Mouse (Mus musculus) telencephalon, adult 2 months (tissue): Measurements from ENCODE around the gene Kdelr1.
"Not testable (repeated sequence)": the region's sequence is repeated elsewhere in the genome, so short reads cannot be mapped to it uniquely, and the experiment has no call there.

Source experiments
- DNase-seq: peaks from one replicate; pipeline ENCODE4 v3.0.0-alpha.2; 2011; ENCODE audit warnings: low read depth, low spot score

Gene Kdelr1

GRCm38 (mm10) chr7:45869787-45870186 lies 2.8 kb upstream of the Kdelr1 start:
- no peak for DNase-seq

GRCm38 (mm10) chr7:45870282-45871058 lies 2.1 kb upstream of the Kdelr1 start:
- no peak for DNase-seq

DNA sequence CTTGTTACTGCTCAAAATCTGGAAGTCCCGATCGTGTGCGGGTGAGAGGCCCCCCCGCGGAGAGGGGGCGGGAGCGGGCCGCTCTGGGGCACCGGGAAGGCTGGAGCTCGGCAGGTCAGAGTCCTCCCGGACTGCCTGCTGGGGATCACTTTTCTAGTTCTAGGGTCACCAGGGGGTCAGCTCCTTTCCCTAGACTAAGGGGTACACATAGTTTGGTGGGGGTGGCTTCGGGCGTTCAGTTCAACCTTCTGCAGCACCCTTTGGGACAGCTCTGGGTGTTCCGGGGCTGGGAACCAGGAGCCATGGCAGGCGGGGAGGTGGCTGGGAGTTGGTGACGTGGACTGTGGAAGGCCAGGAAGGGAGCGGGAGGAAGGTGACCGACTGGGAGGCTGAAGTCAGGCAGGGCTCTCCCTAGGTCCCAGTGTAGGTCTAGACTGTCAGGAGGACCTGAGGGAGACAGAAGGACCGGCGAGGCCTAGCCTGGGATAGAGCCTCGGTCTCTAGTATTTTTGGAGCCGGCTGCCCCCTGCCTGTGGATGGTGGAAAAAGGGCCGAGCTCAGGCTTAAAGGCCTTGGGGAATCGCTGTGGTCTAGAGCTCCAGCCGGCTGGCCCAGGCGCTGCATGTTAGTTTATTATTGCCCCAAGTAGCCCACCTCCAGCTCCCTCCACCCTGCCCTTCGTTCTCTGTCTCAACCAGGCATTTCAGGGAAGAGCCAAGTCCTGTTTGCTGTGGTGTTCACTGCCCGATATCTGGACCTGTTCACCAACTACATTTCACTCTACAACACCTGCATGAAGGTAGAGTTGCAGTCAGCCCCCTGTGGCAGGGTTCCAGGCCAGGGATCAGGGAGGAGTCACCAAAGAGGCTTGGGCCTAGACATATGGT lies 732 bp downstream of the Kdelr1 start:
- no peak for DNase-seq

DNA sequence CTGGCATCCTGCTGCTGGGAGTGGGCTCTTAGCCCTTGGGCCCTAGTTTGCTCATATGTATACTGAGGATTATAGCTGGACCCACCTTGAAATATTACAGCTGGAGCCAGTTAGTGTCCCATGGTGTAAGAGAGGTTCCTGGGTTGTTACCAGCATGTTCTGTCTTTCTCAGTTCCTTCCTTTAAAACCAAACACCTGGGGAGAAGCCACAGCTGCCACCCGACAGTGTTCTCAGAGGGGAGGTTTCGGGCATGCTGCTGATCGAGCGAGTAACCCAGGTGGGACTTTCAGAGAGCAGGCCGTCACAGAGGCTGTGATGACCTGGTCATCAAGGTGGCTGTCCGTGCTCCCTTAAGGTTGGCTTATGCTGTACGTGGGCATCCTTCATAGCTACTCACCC lies 4.3 kb downstream of the Kdelr1 start:
- no peak for DNase-seq

DNA sequence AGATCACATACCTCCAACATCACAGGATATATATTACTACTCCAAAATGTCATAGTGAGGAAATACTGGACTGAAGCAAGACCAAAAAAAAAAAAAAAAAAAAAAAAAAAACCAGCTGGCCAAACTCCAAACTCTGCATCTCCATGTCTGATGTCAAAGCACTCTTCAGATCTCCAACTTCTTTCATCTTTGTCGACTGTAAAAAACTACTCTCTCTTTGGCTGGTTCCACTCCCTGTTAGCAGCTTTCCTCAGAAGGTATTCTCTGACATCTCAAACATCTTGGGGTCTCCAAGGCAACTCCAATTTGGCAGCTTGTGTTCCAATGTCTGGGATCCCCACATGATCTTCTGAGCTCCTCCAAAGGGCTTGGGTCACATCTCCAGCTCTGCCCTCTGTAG lies 5.7 kb downstream of the Kdelr1 start, which contains the start of gene Grin2d:
Gene Grin2d, minus strand, starts transcription at position 101 of the 400 bp plus-strand sequence.
- not testable (repeated sequence) for DNase-seq

- no peak for DNase-seq
Observed at GRCm38 (mm10) chr7:45880531-45880930, 8.0 kb downstream of the Kdelr1 start.

- no peak for DNase-seq
Observed at GRCm38 (mm10) chr7:45881011-45881410, 8.4 kb downstream of the Kdelr1 start.

DNA sequence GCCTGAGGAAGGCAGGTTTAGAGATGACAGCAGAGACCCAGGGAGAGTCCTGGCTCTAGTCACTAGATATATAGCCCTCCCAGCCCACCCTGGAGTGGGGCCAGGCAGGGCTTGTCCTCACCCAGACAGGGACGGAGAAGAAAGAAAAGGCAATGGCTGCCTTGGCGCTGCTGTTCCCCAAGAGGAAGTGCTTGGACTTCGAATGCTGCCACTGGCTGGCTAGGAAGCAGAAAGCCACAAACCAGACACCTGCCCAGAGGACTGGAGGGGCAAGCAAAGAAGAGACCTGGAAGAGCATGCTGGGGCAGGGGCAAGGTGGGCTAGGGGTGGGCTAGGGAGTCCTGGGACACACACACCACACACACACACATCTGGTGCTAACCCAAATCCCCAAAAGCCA lies 14.7 kb downstream of the Kdelr1 start:
- no peak for DNase-seq

DNA sequence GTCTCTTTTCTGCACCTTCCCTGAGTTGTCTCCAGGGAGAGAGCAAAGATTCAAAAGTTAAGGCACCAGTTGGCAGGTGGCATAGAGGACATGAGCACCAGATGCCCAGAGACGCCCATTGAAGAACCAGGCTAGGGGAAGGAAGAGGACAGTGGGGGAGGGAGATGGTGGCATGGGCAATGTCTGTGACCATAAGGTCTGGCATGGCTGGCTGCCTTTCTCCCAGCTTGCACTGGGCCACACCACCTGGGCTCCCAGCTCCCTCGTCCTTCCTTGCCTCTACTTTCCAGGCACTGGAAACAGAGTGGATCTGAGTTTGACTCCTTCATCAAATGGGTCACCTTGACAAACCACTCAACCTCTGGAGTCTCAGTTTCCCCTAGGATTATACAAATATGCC lies 20.1 kb downstream of the Kdelr1 start:
- DNase-seq: no peak

GRCm38 (mm10) chr7:45895931-45896516 lies 23.5 kb downstream of the Kdelr1 start:
- DNase-seq: no peak

DNA sequence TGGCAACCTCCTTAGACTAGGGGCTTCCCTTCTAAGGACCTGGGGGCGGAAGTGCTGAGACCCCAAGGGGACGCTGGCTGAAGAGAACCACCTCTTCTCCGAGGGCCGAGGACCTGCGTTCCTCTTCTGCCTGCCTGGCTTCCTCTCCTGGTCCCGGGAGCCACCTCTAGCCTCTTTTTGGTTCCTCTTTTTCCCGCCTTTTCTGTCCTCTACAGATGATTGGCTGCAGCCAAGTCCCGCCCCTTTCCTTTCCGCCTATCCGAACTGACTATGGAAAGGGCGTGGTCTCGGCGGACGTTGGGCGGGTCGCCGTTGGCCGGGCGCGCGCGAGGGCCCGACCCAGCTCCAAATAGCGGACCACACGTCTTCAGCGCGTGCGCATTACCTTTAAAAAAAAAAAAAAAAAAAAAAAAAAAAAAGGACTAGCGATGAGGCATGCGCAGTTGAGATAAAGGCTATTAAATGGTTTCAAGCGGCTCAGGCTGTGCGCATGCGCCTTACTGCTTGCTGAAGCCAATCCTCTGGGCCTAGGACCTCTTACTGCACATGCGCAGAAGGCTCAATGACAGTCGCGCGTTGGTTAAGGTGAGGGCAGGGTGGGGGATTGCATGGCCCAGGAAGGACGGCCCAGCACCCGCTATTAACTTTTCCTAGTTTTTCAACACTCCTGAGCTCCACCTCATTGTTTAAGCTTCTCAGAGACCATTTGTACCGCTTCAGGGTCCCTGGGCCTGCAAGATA lies 24.1 kb downstream of the Kdelr1 start, which contains the start of the genes Syngr4 and Tmem143:
Gene Syngr4, minus strand, starts transcription at position 198 of the 741 bp plus-strand sequence.
Gene Tmem143, plus strand, starts transcription at position 425 of the 741 bp plus-strand sequence.
- DNase-seq: peak; percentile 99

DNA sequence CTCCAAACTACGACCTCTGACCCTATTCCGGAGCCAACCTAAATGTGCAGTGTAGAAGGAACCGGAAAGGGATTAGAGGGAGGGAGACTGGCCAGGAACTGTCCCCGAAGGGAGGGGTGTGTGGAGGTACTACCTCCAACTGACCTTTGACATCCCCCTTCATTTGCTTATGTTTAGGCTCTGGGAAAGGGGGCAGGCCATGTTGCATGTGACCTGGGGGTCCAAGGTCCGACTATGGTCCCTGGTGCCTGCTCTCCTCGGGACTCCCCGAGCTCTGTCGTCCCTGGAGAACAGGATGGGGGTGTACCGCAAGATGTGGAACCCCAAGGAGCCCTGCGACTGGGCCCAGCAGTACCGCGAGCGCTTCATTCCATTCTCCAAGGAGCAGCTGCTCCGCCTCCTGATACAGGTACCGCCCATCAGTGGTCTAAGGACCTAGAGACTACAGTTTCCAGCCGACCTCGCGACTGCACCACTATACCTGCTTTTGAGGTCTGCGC lies 24.7 kb downstream of the Kdelr1 start:
- peak; percentile 40 for DNase-seq

GRCm38 (mm10) chr7:45898125-45898524 lies 25.6 kb downstream of the Kdelr1 start:
- DNase-seq: not testable (repeated sequence)

DNA sequence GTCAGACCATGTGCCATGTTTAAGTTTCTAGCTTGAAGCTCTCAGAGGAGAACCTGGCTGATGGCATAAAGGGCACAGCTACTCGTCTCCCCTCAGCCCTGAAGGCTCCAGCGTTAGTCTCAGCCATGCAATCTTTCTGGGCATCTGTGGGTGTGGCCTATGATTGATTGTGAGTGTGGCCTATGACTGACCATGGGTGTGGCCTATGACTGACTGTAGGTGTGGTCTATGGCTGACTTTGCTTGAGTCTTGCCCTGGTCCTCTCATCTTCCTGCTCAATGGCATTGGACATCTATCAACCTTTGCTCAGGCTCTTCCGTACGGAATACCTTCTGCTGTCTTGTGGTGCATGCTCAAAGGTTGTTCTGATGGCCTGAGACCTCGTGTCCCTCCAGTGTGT lies 29.0 kb downstream of the Kdelr1 start:
- no peak for DNase-seq

DNA sequence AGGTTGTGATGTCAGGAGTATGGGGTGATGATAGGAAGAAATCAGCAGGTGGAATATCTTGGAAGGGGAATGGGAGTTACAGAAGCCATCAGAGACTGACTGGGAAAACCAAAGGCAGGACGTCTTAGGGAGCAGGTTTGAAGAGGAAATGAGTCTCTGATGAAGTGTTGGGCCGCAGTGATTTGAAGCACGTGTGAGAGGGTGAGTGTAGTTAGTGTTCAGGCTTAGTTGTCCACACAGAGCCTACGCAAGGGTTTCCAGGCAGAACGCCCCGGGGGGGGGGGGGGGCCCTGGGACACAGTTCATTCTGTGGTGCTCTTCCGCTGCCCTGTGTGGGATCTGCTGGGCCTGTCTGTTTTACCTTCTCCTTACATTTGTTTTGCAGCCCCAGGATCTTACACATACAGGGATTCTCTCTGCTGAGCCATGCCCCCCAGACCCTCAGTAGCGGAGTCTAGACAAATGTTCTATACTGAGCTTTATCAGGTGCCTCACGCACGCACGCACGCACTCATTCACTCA lies 30.0 kb downstream of the Kdelr1 start:
- no peak for DNase-seq

GRCm38 (mm10) chr7:45906622-45907021 lies 34.0 kb downstream of the Kdelr1 start:
- DNase-seq: no peak

- DNase-seq: no peak
Observed at GRCm38 (mm10) chr7:45908384-45908783, 35.8 kb downstream of the Kdelr1 start.

DNA sequence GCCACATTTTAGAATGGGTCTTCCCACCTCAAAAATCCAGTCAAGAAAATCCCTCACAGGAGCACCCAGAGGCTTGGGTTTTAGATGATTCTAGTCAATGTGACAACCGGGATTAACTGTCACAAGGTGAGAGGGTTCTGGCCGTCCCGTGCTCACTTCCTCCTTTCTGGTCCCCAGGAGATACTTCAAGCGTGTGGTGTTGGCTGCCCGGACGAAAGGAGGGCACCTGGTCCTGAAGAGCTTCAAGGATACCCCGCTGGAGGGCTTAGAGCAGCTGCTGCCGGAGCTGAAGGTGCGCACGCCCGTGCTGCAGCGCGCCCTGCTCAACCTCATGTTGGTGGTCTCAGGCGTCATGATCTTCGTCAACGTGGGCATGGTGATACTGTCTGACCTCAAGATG lies 36.6 kb downstream of the Kdelr1 start:
- DNase-seq: no peak

- DNase-seq: no peak
Observed at GRCm38 (mm10) chr7:45914067-45914466, 41.5 kb downstream of the Kdelr1 start.

- DNase-seq: no peak
Observed at GRCm38 (mm10) chr7:45915011-45915410, 42.4 kb downstream of the Kdelr1 start.
